In genomic region chr16:18426802-18427280, GRCm38 (mm10) we compare ENCODE assay signal across 8 mouse cellular contexts. TPM values are rescaled to one million over a fixed set of nuclear protein-coding genes. Genes with fewer than 3 reads are reported as not detected.
DNase-seq lines count a peak whose midpoint lies in the region; ATAC-seq lines count a peak whose summit lies in the region.

Gene Comt (minus strand): TSS chr16:18426852.

- H3K9me3 ChIP-seq in neural tube, embryonic 11.5 days (ENCODE audit: control insufficient read depth, low read length): no peaks in the 10 kb centered on the region
- no peaks in the 10 kb centered on the region for H3K9me3 ChIP-seq in embryonic facial prominence, embryonic 14.5 days (ENCODE audit: control insufficient read depth, low read length)
- no peaks in the 10 kb centered on the region for H3K9me3 ChIP-seq in heart, embryonic 16.5 days (replicated peaks; ENCODE audit: control insufficient read depth, low read length)
- H3K9me3 ChIP-seq in neural tube, embryonic 14.5 days (ENCODE audit: control insufficient read depth, low read length): no peaks in the 10 kb centered on the region

- DNase-seq in neural tube, embryonic 11.5 days (ENCODE audit: low spot score): no peak
- DNase-seq in neural tube, embryonic 10.5 days (ENCODE audit: extremely low spot score, low spot score): no peak
- no peak for DNase-seq in embryonic facial prominence, embryonic 14.5 days (ENCODE audit: low spot score)
- DNase-seq in left cerebral cortex, postnatal 4 days: no peak
- DNase-seq in MN1 (ENCODE audit: low spot score): no peak
- no peak for DNase-seq in right cerebral cortex, postnatal 4 days

- H3K4me1 ChIP-seq in neural tube, embryonic 11.5 days (ENCODE audit: control insufficient read depth, insufficient read depth, low read length): peaks cover 12% of the 10 kb centered on the region
- peaks cover 22% of the 10 kb centered on the region for H3K4me1 ChIP-seq in embryonic facial prominence, embryonic 14.5 days (ENCODE audit: control insufficient read depth, insufficient read depth, low read length)
- peaks cover 37% of the 10 kb centered on the region for H3K4me1 ChIP-seq in heart, embryonic 16.5 days (ENCODE audit: control insufficient read depth, insufficient read depth, low read length)
- H3K4me1 ChIP-seq in neural tube, embryonic 14.5 days (ENCODE audit: control insufficient read depth, insufficient read depth, low read length): peaks cover 22% of the 10 kb centered on the region

- peak within 1 kb of the TSS; percentile 91 for H3K4me3 ChIP-seq in neural tube, embryonic 11.5 days (ENCODE audit: low read depth, low read length)
- peak within 1 kb of the TSS; percentile 78 for H3K4me3 ChIP-seq in embryonic facial prominence, embryonic 14.5 days (ENCODE audit: low read depth, low read length)
- H3K4me3 ChIP-seq in heart, embryonic 16.5 days (ENCODE audit: low read length): peak within 1 kb of the TSS; percentile 78
- H3K4me3 ChIP-seq in neural tube, embryonic 14.5 days (ENCODE audit: low read depth, low read length): peak within 1 kb of the TSS; percentile 79

- WGBS in neural tube, embryonic 11.5 days: 69% methylated on average over 5 of the region's 5 CpGs
- WGBS in embryonic facial prominence, embryonic 14.5 days: 59% methylated on average over 5 of the region's 5 CpGs
- WGBS in heart, embryonic 16.5 days: 54% methylated on average over 5 of the region's 5 CpGs
- WGBS in neural tube, embryonic 14.5 days: 58% methylated on average over 5 of the region's 5 CpGs

- intact Hi-C loops in left cerebral cortex, postnatal 4 days (cut with DNase I): no loop called here

- peak within 1 kb of the TSS; percentile 77 for H3K9ac ChIP-seq in neural tube, embryonic 11.5 days (ENCODE audit: low read length)
- H3K9ac ChIP-seq in embryonic facial prominence, embryonic 14.5 days (ENCODE audit: low read depth, low read length): peak within 1 kb of the TSS; percentile 82
- H3K9ac ChIP-seq in heart, embryonic 16.5 days (ENCODE audit: low read length): peak within 1 kb of the TSS; percentile 85
- peak within 1 kb of the TSS; percentile 88 for H3K9ac ChIP-seq in neural tube, embryonic 14.5 days (replicated peaks; ENCODE audit: low read depth, low read length)

- peak within 1 kb of the TSS; percentile 80 for H3K4me2 ChIP-seq in neural tube, embryonic 11.5 days (ENCODE audit: low read depth)
- H3K4me2 ChIP-seq in embryonic facial prominence, embryonic 14.5 days (ENCODE audit: low read depth, low read length): peak within 1 kb of the TSS; percentile 76
- peak within 1 kb of the TSS; percentile 96 for H3K4me2 ChIP-seq in heart, embryonic 16.5 days (ENCODE audit: low read depth, low read length)
- H3K4me2 ChIP-seq in neural tube, embryonic 14.5 days (ENCODE audit: low read depth, low read length): peak within 1 kb of the TSS; percentile 82

- ATAC-seq in neural tube, embryonic 11.5 days (ENCODE audit: insufficient read depth, low FRiP score, low TSS enrichment): no peak; the same call in 1 of the 2 replicates
- ATAC-seq in embryonic facial prominence, embryonic 14.5 days (ENCODE audit: low read depth): no peak
- ATAC-seq in heart, embryonic 16.5 days (replicated peaks; ENCODE audit: extremely low read depth, insufficient read depth, low FRiP score): no peak
- 0 out of 2 replicates have a peak, but pooled peaks have one; percentile 1 for ATAC-seq in neural tube, embryonic 14.5 days (ENCODE audit: low read depth)

- H3K27me3 ChIP-seq in neural tube, embryonic 11.5 days (ENCODE audit: control insufficient read depth, insufficient read depth, low read length): no peaks in the 10 kb centered on the region
- H3K27me3 ChIP-seq in embryonic facial prominence, embryonic 14.5 days (replicated peaks; ENCODE audit: control insufficient read depth, insufficient read depth, low read length): no peaks in the 10 kb centered on the region
- H3K27me3 ChIP-seq in heart, embryonic 16.5 days (ENCODE audit: control insufficient read depth, insufficient read depth, low read length): no peaks in the 10 kb centered on the region
- no peaks in the 10 kb centered on the region for H3K27me3 ChIP-seq in neural tube, embryonic 14.5 days (ENCODE audit: control insufficient read depth, insufficient read depth, low read length)

- no peak within 1 kb of the TSS for H3K27ac ChIP-seq in neural tube, embryonic 11.5 days (ENCODE audit: low read depth, low read length)
- peak within 1 kb of the TSS; percentile 49 for H3K27ac ChIP-seq in embryonic facial prominence, embryonic 14.5 days (replicated peaks; ENCODE audit: low read depth, low read length)
- peak within 1 kb of the TSS; percentile 81 for H3K27ac ChIP-seq in heart, embryonic 16.5 days (ENCODE audit: low read length)
- peak within 1 kb of the TSS; percentile 44; the same call in 1 of the 2 replicates for H3K27ac ChIP-seq in neural tube, embryonic 14.5 days (ENCODE audit: low read depth, low read length)

- no peaks in the 10 kb centered on the region for H3K36me3 ChIP-seq in neural tube, embryonic 11.5 days (ENCODE audit: control insufficient read depth, insufficient read depth, low read length)
- peaks cover 4% of the 10 kb centered on the region; the same call in 1 of the 2 replicates for H3K36me3 ChIP-seq in embryonic facial prominence, embryonic 14.5 days (ENCODE audit: control insufficient read depth, insufficient read depth, low read length)
- peaks cover 8% of the 10 kb centered on the region for H3K36me3 ChIP-seq in heart, embryonic 16.5 days (ENCODE audit: control insufficient read depth, insufficient read depth)
- H3K36me3 ChIP-seq in neural tube, embryonic 14.5 days (ENCODE audit: control insufficient read depth, insufficient read depth, low read length): no peaks in the 10 kb centered on the region

RNA-seq across cellular contexts. Expression of gene Comt, which starts in this region (rescaled TPM):
- 60.8 and 64.0 TPM in 2 replicates for polyA plus RNA-seq in neural tube, embryonic 11.5 days (2014; fragmentation: Nextera tagmentation; extraction: Ambion mirVana)
- polyA plus RNA-seq in embryonic facial prominence, embryonic 14.5 days (2014; fragmentation: Nextera tagmentation; extraction: Ambion mirVana): 85.4 and 86.4 TPM in 2 replicates
- 128 and 142 TPM in 2 replicates for polyA plus RNA-seq in heart, embryonic 16.5 days (2015; fragmentation: Nextera tagmentation; extraction: Ambion mirVana)
- 10 to 100 TPM; 55.5 to 57.3 TPM for total RNA-seq in left cerebral cortex, postnatal 4 days (2021)
- polyA plus RNA-seq in neural tube, embryonic 14.5 days (2014; fragmentation: Nextera tagmentation; extraction: Ambion mirVana): 102 and 103 TPM in 2 replicates
